Mouse (Mus musculus) forebrain, embryonic 10.5 days (tissue): ENCODE data around the gene Dnm3. TPM values are rescaled to one million over a fixed set of nuclear protein-coding genes. Genes with fewer than 3 reads are reported as not detected.

Source experiments
- DNase-seq: peaks from one replicate; pipeline ENCODE4 v3.0.0-alpha.2; 2017; ENCODE audit warnings: low spot score; ENCODE audit errors: extremely low spot score
- H3K27ac ChIP-seq: fragments of 300-500 bp; sonication (generic); 2 replicates; pipeline ENCODE4 v1.5.1; 2016; ENCODE audit warnings: mild to moderate bottlenecking
- H3K27me3 ChIP-seq: fragments of 300-500 bp; sonication (generic); 2 replicates; pipeline ENCODE4 v1.6.1; 2016; ENCODE audit warnings: mild to moderate bottlenecking; ENCODE audit not compliant: poor library complexity, severe bottlenecking
- H3K36me3 ChIP-seq: fragments of 300-500 bp; sonication (generic); replicated peaks from 2 replicates; pipeline ENCODE4 v1.6.1; 2016; ENCODE audit warnings: mild to moderate bottlenecking, moderate library complexity
- H3K4me1 ChIP-seq: fragments of 300-500 bp; sonication (generic); 2 replicates; pipeline ENCODE4 v1.6.1; 2016
- H3K4me3 ChIP-seq: fragments of 300-500 bp; sonication (generic); 2 replicates; pipeline ENCODE4 v1.5.1; 2016; ENCODE audit warnings: mild to moderate bottlenecking, moderate library complexity
- H3K9me3 ChIP-seq: fragments of 300-500 bp; sonication (generic); 2 replicates; pipeline ENCODE4 v1.6.1; 2016; ENCODE audit warnings: mild to moderate bottlenecking, moderate library complexity
- WGBS: fragments of 180-500 bp; shearing (Covaris S2); methylation state at CpG from one replicate; pipeline ENCODE4 v1.1.7; 2016; 5-methylcytosine and 5-hydroxymethylcytosine counted together
- polyA plus RNA-seq: library from polyadenylated mRNA; unstranded; fragments of >200 nt; fragmentation: Nextera tagmentation; extraction: Ambion mirVana; gene quantifications from 2 replicates; pipeline ENCODE4 v1.2.1, GENCODE M21; 2016

Dnm3 gene
- polyA plus RNA-seq, 1 experiment from 2014 or later: 2.6 TPM

DNA sequence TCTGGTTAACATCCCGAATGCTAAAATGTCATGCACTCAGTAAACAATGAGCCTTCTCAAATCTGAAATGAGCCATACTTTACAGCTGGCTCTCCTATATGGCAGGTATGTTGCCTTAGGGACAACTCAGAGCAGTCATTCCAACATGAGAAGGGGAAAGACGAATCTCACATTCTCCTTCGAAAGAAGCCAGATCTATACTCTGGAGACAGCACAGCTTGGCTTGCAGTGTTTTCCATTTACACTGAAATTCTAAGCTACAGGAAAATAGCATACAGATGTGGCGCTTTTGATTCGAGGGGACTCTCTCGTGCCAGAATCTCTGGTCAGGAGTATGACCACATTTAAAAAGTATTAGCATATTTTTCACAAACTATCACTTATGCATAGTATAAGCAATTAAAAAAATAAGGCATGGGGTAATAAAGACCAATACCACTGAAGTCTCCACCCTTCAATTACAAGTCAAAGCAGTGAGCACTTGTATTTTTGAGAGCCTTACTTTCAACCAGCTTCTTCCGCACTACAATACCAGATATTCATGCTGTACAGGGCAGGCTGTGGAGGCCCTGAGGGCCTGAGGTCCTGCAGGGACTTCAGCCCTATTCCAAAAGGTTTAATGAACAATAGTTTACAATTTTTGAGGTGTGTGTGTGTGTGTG is 404.8 kb downstream of the Dnm3 start:
- Histone ChIP-seq H3K36me3 (no peaks in the 10 kb centered on the region), H3K27me3 (no peaks in the 10 kb centered on the region), H3K4me3 (no peak overlapping the region), H3K27ac (0 out of 2 replicates have a peak overlapping the region, but pooled peaks have one; percentile 53), H3K9me3 (no peaks in the 10 kb centered on the region), H3K4me1 (peaks cover 35% of the 10 kb centered on the region)
- 72% methylated on average over 7 of the region's 7 CpGs for WGBS
- DNase-seq: no peak

DNA sequence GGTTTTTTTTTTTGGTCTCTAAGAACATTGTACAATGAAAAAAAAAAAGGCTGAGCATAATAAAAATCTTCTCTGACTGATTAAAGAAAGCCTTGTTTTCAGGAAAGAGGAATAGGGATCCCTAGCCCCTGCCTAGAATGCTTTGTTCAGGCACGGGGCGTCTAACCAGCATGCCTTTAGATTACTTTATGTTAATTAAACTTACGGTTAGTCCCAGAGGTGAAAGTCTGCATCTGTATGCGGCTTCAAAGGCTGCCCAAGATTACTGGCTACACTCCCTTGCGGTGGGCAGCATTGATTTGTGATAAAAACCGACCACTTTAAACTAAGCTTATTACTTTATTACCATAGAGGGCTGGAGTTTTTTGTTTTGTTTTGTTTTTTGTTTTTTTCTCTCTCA is 424.2 kb downstream of the Dnm3 start:
- peak overlapping the region; percentile 74 for H3K27ac ChIP-seq
- H3K4me3 ChIP-seq: no peak overlapping the region
- H3K9me3 ChIP-seq: no peaks in the 10 kb centered on the region
- WGBS: 20% methylated on average over 6 of the region's 6 CpGs
- H3K36me3 ChIP-seq: no peaks in the 10 kb centered on the region
- peaks cover 25% of the 10 kb centered on the region for H3K4me1 ChIP-seq
- no peak for DNase-seq
- H3K27me3 ChIP-seq: no peaks in the 10 kb centered on the region

DNA sequence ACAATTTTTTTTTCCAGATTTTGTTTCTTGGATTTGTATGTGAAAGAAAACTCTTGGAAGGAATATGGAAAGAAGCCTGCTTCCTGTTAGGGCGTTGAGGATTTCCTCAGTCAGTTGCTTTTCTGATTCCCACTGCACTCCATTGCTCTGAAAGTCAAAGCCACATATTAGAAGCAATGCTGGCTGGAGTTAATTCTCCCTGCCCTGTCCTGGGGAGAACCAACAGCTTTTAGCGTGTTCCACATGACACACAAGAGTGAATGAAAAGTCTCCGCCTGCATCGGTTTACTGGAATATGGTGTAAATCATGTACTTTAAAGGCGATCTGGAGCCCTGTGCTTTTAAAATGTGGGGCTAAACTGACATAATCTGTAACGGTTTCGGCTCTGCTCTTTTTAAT is 424.6 kb downstream of the Dnm3 start:
- H3K27me3 ChIP-seq: no peaks in the 10 kb centered on the region
- WGBS: 45% methylated on average over 7 of the region's 7 CpGs
- no peaks in the 10 kb centered on the region for H3K36me3 ChIP-seq
- H3K4me1 ChIP-seq: peaks cover 25% of the 10 kb centered on the region
- no peak for DNase-seq
- peak overlapping the region; percentile 74 for H3K27ac ChIP-seq
- no peak overlapping the region for H3K4me3 ChIP-seq
- H3K9me3 ChIP-seq: no peaks in the 10 kb centered on the region

DNA sequence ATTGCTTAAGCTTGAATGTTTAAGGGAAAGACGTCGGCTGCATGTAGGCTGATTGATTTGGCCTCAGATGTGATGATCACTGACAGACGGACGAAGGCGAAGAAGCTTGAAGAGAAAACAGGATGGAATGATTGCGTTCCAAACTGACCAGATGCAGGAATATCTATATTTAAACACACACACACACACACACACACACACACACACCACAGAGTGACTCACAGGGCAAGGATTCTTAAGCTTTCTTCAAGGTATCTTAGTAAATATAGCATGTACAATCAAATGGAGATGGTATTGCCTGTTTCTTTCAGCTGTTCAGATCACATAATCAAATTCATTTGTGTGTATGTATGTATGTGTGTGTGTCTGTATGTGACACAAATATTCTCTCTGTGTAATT is 425.1 kb downstream of the Dnm3 start:
- Histone ChIP-seq H3K27me3 (no peaks in the 10 kb centered on the region), H3K27ac (peak overlapping the region; percentile 74; the same call in 1 of the 2 replicates), H3K36me3 (no peaks in the 10 kb centered on the region), H3K4me3 (no peak overlapping the region), H3K9me3 (no peaks in the 10 kb centered on the region), H3K4me1 (peaks cover 25% of the 10 kb centered on the region)
- DNase-seq: no peak
- whole genome bisulfite sequencing: 85% methylated on average over 6 of the region's 6 CpGs

DNA sequence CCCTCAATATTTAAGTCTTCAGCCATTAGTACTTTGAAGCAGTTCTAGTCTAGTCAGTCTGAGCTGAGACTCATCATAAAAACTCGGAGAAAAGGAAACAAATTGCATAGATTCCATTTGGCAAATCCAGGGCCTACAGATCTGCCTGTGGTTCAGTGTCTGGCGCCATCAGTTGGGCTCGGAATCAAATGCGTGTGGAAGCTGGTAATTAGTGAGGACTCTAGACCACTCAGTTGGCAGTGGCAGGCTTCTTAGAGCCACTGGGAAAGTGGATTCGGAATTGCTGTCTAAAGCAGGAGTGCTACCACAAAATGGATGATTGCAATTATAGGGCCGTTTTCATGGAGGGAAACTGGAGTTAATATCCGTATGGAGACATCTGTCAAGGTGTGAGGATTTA is 425.7 kb downstream of the Dnm3 start:
- 0 out of 2 replicates have a peak overlapping the region, but pooled peaks have one; percentile 15 for H3K27ac ChIP-seq
- DNase-seq: no peak
- H3K27me3 ChIP-seq: no peaks in the 10 kb centered on the region
- H3K9me3 ChIP-seq: no peaks in the 10 kb centered on the region
- no peak overlapping the region for H3K4me3 ChIP-seq
- WGBS: 84% methylated on average over 7 of the region's 7 CpGs
- H3K4me1 ChIP-seq: peaks cover 25% of the 10 kb centered on the region
- H3K36me3 ChIP-seq: no peaks in the 10 kb centered on the region

DNA sequence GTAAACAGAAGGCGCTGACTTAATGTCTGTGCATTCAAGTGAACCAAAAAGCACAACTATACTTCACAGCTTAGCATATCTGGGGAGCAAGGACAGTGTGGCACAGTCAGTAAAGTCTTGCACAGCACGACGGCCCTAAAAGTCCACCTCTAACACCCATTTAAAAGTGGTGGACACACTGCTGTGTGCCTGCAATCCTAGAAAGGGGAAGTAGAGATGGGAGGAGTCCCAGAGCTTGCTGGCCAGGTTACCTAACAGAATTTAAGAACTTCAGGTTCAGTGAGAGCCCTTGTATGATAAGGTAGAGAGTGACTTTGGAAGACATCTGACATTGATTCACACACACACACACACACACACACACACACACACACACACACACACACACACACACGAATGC is 426.1 kb downstream of the Dnm3 start:
- H3K4me1 ChIP-seq: peaks cover 25% of the 10 kb centered on the region
- H3K27me3 ChIP-seq: no peaks in the 10 kb centered on the region
- 90% methylated on average over 4 of the region's 4 CpGs for WGBS
- no peak overlapping the region for H3K4me3 ChIP-seq
- no peaks in the 10 kb centered on the region for H3K9me3 ChIP-seq
- no peak for DNase-seq
- H3K27ac ChIP-seq: no peak overlapping the region
- H3K36me3 ChIP-seq: no peaks in the 10 kb centered on the region

DNA sequence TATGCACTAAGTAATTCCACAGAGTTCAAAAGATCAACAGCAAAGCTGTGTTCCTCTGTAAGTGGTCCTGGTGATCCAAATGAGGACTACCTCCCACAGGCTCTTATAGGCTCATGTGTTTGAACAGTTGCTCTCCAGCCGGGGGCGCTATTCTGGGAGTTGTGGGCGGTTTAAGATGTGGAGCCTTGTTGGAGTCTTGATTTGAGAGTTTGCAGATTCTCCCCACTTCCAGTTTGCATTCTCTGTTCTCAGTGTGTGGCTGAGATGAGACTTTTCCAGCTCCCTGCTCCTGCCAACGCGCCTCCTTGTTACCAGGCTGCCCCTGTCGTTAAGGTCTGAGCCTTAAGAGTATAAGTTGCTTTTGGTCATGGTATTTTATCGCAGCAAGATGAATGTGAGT is 430.2 kb downstream of the Dnm3 start:
- H3K36me3 ChIP-seq: no peaks in the 10 kb centered on the region
- no peak for DNase-seq
- 83% methylated on average over 7 of the region's 7 CpGs for WGBS
- no peaks in the 10 kb centered on the region for H3K27me3 ChIP-seq
- no peaks in the 10 kb centered on the region for H3K9me3 ChIP-seq
- H3K27ac ChIP-seq: no peak overlapping the region
- H3K4me1 ChIP-seq: peaks cover 14% of the 10 kb centered on the region
- H3K4me3 ChIP-seq: no peak overlapping the region

DNA sequence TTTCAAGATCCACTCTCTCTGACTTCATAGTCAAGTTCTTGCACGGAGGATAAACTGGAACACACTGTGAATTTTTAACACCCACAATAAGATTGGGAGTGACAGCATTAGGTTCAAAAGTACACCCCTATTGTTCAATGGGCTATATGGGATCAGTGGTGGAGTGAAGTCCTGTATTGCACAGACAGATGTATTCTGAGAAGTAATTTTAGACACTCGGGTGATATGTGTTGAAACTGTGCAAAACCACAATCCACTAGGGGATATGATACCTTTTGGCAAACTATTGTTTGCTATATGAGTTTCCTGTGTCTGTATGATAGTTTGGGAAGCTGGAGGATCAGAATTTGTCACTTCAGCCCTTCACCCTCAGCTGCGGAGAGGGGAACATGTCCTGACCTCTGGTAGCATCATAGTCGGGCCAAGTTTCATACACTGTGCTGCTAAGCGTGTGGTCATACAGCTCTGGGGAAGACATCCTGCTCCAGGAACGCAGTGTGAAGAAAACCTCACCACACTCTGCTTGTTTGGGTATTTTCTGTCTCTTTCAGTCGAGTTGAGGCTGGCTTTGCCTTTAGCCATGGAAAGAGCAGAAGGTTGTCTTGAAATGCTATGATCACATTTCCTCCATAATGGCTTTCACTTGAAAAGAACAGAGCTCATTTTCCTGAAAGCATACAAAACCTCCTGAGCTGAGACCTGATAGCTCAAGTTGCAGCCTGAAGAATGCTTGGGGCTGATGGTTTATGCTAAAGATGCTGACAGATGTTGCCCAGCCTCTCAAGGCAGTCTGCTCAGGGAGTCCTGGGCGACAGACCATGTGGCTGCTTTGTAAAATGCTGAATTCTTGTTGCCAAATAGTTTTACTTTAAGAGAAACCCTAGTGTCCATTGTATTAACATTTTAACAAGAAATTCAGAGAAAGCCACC is 433.8 kb downstream of the Dnm3 start:
- H3K36me3 ChIP-seq: no peaks in the 10 kb centered on the region
- no peak for DNase-seq
- H3K4me1 ChIP-seq: peaks cover 7% of the 10 kb centered on the region; the same call in 1 of the 2 replicates
- H3K4me3 ChIP-seq: no peak overlapping the region
- H3K27me3 ChIP-seq: no peaks in the 10 kb centered on the region
- H3K27ac ChIP-seq: peak overlapping the region; percentile 20
- WGBS: 76% methylated on average over 8 of the region's 8 CpGs
- no peaks in the 10 kb centered on the region for H3K9me3 ChIP-seq

DNA sequence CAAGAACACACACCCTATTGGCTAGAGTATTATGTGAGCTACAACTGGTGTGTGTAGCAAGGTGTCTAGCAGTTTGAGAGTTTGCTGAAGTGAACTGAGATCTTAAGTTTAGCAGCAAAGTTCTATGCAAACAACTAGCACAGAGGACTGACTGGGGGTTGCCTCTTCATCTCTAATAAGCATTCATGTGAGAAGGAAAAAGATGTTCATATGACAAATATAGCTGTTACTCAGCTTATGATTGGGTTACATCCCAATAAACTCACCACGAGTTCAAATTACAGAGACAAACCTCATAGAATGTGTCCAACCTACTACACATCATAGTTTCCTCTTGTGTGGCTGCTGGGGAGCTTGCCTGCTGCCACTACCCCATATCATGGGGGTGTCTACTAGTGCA is 434.6 kb downstream of the Dnm3 start:
- Histone ChIP-seq H3K36me3 (no peaks in the 10 kb centered on the region), H3K4me3 (no peak overlapping the region), H3K27me3 (no peaks in the 10 kb centered on the region), H3K9me3 (no peaks in the 10 kb centered on the region), H3K27ac (no peak overlapping the region), H3K4me1 (peaks cover 7% of the 10 kb centered on the region; the same call in 1 of the 2 replicates)
- WGBS: 85% methylated on average over 1 of the region's 1 CpGs
- no peak for DNase-seq

DNA sequence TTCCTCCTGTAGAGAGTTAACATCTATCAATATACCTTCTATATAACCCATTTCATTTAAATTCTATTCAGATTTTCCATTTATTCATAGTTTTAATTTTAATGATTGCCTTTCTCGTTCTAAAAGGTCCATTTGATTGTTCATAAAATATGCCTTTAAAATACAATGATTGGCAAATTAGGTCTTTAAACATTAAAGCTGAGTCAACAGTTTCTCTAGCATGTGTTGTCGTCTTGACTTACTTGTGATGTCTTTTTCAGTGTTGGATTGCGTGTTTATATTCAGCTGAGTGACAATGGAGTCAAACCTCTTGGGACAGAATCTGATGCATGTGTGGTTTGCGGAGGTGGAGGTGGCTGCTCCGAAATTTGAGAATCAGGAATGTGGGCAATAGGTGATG is 435.4 kb downstream of the Dnm3 start:
- peaks cover 15% of the 10 kb centered on the region for H3K4me1 ChIP-seq
- H3K4me3 ChIP-seq: no peak overlapping the region
- H3K9me3 ChIP-seq: no peaks in the 10 kb centered on the region
- H3K36me3 ChIP-seq: no peaks in the 10 kb centered on the region
- no peaks in the 10 kb centered on the region for H3K27me3 ChIP-seq
- no peak overlapping the region for H3K27ac ChIP-seq
- WGBS: 87% methylated on average over 5 of the region's 5 CpGs
- no peak for DNase-seq

DNA sequence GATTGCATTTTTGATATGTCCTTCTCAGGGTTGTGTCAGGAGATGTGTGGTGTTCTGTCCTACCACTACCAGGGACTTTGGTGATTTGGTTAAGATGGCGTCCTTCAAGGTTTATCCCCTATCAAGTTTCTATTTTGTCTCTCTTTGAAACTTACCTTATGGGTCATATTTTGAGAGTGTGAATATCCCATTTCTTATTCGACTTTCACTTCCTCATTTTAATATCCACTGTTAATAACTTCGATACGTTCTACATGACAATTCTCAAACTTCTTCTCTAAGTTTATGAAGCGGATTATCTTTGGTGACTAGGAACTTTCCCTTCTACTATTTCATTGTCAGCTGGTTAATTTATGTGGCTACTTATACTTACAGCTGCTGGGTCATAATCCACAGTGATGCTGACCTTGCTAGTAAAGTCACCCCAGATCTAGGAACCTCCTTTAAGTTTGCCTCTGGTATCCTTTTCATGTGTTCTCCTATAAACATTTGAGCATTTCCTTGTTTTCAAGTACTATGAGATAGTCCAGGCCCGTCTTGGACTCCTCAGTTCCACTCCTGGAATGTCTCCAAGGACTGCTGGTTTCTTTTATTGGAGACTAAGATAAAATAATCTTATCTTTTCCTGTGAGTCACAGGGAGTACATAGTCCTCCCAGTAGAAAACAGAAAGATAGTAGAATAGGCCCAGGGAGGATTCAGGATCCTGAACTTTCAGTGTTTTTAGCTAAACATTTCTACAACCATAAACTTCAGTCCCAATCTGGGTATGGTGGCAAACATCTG is 437.2 kb downstream of the Dnm3 start:
- Histone ChIP-seq H3K27ac (no peak overlapping the region), H3K9me3 (no peaks in the 10 kb centered on the region), H3K4me1 (peaks cover 28% of the 10 kb centered on the region), H3K27me3 (no peaks in the 10 kb centered on the region), H3K4me3 (no peak overlapping the region), H3K36me3 (no peaks in the 10 kb centered on the region)
- no peak for DNase-seq
- 93% methylated on average over 6 of the region's 6 CpGs for WGBS

DNA sequence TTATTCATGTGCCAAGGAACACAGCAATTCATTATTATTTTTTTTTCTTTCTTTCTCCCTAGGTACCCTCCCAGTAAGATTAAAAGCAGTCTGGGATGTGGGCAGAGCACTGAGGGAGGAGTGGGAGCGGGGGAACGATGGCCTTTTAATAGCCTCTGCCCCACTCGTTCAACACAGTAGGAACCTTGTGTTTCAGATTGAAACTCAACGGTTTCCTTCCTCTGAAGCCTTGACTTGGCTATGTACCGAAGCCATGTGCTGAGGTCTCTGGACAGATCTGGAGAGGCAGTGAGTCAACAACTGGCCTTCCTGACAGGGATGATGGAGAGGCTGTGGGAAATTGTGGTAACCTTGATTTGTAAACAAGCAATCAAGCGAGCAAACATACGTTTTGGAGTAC is 438.0 kb downstream of the Dnm3 start:
- no peaks in the 10 kb centered on the region for H3K9me3 ChIP-seq
- no peak for DNase-seq
- WGBS: 85% methylated on average over 7 of the region's 7 CpGs
- no peak overlapping the region for H3K27ac ChIP-seq
- H3K27me3 ChIP-seq: no peaks in the 10 kb centered on the region
- no peaks in the 10 kb centered on the region for H3K36me3 ChIP-seq
- H3K4me3 ChIP-seq: no peak overlapping the region
- peaks cover 28% of the 10 kb centered on the region for H3K4me1 ChIP-seq
